Mouse (Mus musculus): ENCODE measurements around the gene Sh3bgrl3. TPM values are rescaled to one million over a fixed set of nuclear protein-coding genes. Genes with fewer than 3 reads are reported as not detected.

Gene Sh3bgrl3
- total RNA-seq (2023; ENCODE audit: inconsistent age) = 636 to 680 TPM (median 661 TPM) in 4 replicates

DNA sequence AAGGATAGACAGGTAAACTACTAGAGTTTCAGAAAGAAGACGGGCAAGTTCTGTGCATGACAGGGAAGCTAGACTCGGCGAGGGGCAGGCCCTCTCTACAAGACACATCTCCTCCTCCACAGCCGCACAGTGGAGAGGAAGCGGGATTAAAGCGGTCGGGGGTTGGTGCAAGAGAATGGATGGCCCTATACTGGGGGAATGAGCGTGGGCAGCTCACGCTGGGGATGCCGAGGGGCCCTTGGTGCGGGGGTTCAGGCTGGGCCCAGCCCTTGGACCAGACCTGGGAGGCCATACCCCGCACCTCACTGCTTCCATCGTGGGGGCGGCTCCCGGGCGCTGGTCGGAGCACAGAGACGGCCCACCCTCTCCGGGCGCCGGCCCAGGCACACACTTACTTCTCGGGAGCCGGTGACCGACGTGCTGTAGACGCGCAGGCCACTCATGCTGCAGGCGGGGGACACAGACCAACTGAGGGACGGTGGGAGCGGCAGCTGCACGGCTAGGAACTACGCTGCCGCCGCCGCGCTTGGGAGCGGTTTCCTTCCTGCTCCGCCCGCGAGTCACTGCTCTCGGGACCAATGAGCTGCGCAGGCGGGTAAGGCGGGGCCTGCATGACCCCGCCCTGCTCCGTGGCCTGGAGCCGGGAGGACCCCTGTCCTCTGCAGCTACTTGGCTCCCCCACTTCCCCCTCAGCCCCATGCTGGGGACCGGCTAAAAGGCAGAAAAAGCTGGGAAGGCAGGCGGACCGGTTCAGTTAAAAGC, at the start of gene Sh3bgrl3:
Gene Sh3bgrl3, minus strand, starts transcription at position 569 of the 762 bp plus-strand sequence.

DNA sequence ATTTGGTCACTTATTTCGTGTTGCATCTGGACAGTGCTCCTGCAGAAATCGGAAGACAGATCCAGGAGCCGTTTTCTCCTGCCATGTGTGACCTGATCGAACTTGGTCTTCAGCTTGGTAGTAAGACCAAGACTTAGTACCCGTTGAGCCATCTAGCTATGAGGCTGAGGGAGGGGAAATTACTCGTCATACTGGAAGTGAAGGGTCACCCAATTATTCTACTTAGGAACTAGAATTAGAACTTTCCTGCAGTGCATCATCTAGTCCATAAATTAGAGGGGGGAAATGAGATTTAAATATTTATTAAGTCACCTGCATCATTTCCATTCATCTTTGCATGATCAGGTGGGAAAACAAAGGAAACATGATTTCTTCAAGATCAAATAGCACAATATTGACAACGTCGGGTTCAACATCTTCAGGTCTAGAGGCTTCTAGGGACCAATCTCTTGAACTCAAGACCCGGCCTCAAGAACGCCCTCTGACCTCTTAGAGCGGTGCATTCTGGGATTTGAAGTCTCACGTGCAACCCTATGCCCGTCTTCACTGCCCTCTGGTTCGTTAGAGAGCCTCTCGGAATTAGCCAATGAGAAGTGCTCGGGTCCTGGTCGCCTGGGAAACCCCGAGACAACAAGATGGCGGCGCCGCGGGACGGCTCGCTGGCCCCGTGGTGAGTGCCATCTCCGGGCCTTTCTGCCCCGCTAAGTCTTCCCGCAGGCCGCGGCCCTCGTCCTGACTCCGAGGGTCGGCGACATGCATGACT, 26.4 kb downstream of the Sh3bgrl3 start, which contains the start of gene Ubxn11:
Gene Ubxn11, plus strand, starts transcription at position 592 of the 763 bp plus-strand sequence.

GRCm38 (mm10) chr4:134094923-134095547, 33.6 kb downstream of the Sh3bgrl3 start, which contains the start of gene Cd52:
Gene Cd52 (minus strand): TSS chr4:134095082.

Other genes starting within 250 kb of the Sh3bgrl3 start
- gene Rps6ka1, start 241.0 kb downstream of the Sh3bgrl3 start, total RNA-seq (2023; ENCODE audit: inconsistent age) = 74.4 to 85.0 TPM (median 84.4 TPM) in 4 replicates
- gene Hmgn2, start 160.1 kb downstream of the Sh3bgrl3 start, total RNA-seq (2023; ENCODE audit: inconsistent age) = 309 to 333 TPM (median 320 TPM) in 4 replicates
- 28.5 to 32.2 TPM (median 30.8 TPM) in 4 replicates for gene Dhdds, start 127.9 kb downstream of the Sh3bgrl3 start, total RNA-seq (2023; ENCODE audit: inconsistent age)
- gene Lin28a, start 109.9 kb downstream of the Sh3bgrl3 start, total RNA-seq (2023; ENCODE audit: inconsistent age) = not detected in 4 replicates
- not detected in 4 replicates for gene Zfp683, start 75.0 kb downstream of the Sh3bgrl3 start, total RNA-seq (2023; ENCODE audit: inconsistent age)
- gene Crybg2, start 68.0 kb downstream of the Sh3bgrl3 start, total RNA-seq (2023; ENCODE audit: inconsistent age) = 6.7 to 12.6 TPM (median 7.7 TPM) in 4 replicates
- 1,625 to 1,767 TPM (median 1,711 TPM) in 4 replicates for gene Cd52, start 33.7 kb downstream of the Sh3bgrl3 start, total RNA-seq (2023; ENCODE audit: inconsistent age)
- 35.8 to 45.0 TPM (median 39.9 TPM) in 4 replicates for gene Ubxn11, start 26.2 kb downstream of the Sh3bgrl3 start, total RNA-seq (2023; ENCODE audit: inconsistent age)
- 13.8 to 21.8 TPM (median 16.7 TPM) in 4 replicates for gene Cep85, start 58.3 kb upstream of the Sh3bgrl3 start, total RNA-seq (2023; ENCODE audit: inconsistent age)
- gene Gm7534, start 74.2 kb upstream of the Sh3bgrl3 start, total RNA-seq (2023; ENCODE audit: inconsistent age) = not detected in 4 replicates
- gene Catsper4, start 98.6 kb upstream of the Sh3bgrl3 start, total RNA-seq (2023; ENCODE audit: inconsistent age) = not detected in 4 replicates
- gene Cnksr1, start 109.6 kb upstream of the Sh3bgrl3 start, total RNA-seq (2023; ENCODE audit: inconsistent age) = 0.39 to 0.55 TPM in 2 of 4 replicates, not detected in the others
- gene E130218I03Rik, start 114.9 kb upstream of the Sh3bgrl3 start, total RNA-seq (2023; ENCODE audit: inconsistent age) = not detected in 4 replicates
- gene Zfp593, start 116.8 kb upstream of the Sh3bgrl3 start, total RNA-seq (2023; ENCODE audit: inconsistent age) = 22.7 to 29.6 TPM (median 23.6 TPM) in 4 replicates
- gene Gm30191, start 118.1 kb upstream of the Sh3bgrl3 start, total RNA-seq (2023; ENCODE audit: inconsistent age) = not detected in 4 replicates
- gene Grrp1, start 125.3 kb upstream of the Sh3bgrl3 start, total RNA-seq (2023; ENCODE audit: inconsistent age) = not detected in 4 replicates
- gene Pdik1l, start 159.1 kb upstream of the Sh3bgrl3 start, total RNA-seq (2023; ENCODE audit: inconsistent age) = 10.3 to 15.7 TPM (median 11.6 TPM) in 4 replicates
- not detected in 4 replicates for gene Trim63, start 186.3 kb upstream of the Sh3bgrl3 start, total RNA-seq (2023; ENCODE audit: inconsistent age)
- not detected in 4 replicates for gene Slc30a2, start 214.4 kb upstream of the Sh3bgrl3 start, total RNA-seq (2023; ENCODE audit: inconsistent age)

Data from B cell, adult (primary cell).